Mouse (Mus musculus): ENCODE measurements around the gene Tmem230.

The Tmem230 gene

DNA sequence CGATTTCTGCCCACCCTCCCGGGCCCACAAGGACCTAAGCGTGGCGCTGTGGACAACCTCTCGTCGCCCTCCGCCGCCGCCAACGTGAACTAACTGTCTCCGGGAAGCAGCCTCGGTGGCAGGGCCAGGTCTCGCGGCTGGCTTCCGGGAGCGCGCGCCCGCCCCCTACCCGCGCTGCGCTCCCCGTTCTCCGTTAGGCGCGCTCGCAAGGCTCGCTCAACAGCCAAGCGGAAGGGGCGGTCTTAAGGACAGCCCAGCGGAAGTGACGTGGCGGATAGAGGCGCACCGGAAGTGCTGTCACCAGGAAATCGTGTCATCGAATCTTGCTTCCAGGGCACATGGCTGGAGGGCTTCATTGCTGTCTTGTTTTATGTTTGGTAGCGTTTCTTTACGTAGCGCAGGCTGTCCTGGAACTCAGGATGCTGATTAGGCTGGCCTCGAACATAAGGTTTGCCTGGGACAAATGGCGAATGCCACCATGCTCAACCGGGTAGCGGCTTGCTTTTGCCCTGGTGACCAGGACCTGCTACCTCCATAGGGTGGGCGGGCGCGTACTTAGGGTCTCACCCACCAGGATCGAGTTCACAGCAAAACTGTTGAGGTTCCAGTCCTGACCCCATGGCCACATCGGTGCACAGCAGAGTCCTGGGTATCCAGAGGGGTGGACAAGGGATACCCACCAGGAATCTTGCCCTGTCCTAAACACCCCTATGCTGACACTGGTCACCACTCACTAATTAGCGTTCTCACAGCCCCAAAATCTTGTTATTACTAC lies at the start of gene Tmem230:
TSS of gene Tmem230 (minus strand) at position 269 of the 775 bp plus-strand sequence.
- 6% methylated on average over 50 of the region's 50 CpGs for WGBS

DNA sequence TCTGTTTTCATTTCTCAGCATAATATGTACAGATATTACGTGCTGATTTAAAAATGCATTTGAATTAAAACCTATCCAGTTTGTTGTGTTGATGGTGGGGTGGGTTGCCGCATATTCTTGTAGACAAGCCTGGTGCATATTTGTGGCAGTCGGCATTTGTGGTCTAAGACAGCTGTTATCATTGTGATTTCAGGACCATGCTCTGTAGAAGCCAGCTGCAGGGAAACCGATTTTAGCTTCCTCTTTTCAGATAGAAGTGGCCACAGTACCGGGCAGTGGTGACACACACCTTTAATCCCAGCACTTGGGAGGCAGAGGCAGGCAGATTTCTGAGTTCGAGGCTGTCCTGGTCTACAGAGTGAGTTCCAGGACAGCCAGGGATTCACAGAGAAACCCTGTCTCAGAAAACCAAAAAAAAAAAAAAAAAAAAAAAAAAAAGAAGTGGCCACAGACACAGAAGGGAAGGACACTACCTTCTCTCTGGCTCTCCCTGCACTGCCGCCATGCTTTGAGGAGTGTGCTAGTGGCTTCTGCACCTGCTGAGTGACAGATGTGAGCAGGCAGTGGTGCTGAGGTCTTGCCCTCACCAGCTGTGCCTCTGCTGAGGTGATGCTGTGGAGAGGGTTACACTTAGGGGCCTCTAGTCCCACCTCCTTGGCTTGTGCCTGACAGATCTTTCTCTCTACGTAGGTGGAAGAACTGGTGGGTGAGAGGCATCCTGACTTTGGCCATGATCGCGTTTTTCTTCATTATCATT lies 46.3 kb upstream of the Tmem230 start:
- 77% methylated on average over 10 of the region's 10 CpGs for WGBS

DNA sequence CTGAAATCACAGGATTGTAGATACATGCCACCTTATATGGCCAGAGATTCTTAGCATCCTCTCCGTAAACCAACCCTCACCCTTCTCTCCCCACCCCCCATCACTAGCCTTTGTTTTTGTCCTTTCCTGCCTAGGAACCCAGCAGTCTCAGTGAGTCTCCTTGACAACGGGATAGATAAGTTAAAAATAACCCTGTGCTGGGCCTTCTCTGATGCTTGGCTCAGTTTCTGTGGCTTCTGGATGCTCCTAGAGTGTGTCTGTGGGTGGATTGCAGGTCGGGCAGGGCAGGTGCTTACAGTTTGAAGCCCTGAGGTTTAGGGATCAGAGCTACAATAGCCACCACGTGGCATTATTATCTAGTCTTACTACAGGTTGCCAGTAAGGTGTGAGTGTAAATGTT lies 44.5 kb upstream of the Tmem230 start:
- 8% methylated on average over 4 of the region's 4 CpGs for WGBS

DNA sequence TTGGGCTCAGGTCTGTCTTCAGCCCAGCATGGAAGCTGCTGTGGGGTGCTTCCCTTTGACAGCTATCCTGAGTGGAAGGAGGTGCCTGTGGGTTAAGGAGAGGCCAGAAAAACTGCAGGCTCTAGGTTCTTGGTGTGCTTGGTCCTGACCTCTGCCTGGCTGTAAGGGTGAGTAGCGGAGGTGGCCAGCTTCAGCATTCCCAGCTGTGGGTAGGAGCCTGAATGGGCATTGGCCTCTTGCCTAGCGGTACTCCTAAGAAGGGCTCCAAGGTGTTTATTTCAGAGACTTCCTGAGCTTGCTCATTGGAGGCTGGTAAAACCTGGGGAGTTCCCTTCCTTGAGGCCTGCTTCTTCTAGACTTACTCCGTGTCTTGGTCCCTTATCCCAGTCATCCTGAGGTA lies 43.7 kb upstream of the Tmem230 start:
- 52% methylated on average over 3 of the region's 3 CpGs for WGBS

GRCm38 (mm10) chr2:132290808-132291207 lies 43.2 kb upstream of the Tmem230 start:
- WGBS, result 37% methylated on average over 6 of the region's 6 CpGs

DNA sequence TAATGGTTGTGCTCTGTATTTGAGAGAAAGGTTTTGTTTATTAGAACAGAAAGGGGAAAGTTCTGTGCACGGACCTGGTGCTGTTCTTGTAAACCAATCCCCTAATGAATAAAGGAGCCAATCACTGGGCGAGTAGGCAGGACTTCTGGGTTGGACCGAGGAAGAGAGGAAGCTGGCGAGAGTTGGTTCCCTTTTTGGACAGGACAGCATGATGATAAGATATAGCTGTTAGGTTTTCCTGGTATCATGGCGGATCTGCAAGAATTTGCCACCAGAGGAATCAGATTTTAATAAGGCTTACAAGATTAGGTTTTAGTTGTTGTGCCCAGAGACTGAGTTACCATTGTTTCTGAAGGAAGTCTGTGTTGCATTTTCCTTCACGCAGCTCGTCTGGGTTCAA lies 41.6 kb upstream of the Tmem230 start:
- WGBS, result 66% methylated on average over 5 of the region's 7 CpGs

GRCm38 (mm10) chr2:132286376-132287076 lies 38.9 kb upstream of the Tmem230 start:
- 56% methylated on average over 9 of the region's 9 CpGs for WGBS

GRCm38 (mm10) chr2:132285722-132286121 lies 38.1 kb upstream of the Tmem230 start:
- 82% methylated on average over 5 of the region's 5 CpGs for WGBS

DNA sequence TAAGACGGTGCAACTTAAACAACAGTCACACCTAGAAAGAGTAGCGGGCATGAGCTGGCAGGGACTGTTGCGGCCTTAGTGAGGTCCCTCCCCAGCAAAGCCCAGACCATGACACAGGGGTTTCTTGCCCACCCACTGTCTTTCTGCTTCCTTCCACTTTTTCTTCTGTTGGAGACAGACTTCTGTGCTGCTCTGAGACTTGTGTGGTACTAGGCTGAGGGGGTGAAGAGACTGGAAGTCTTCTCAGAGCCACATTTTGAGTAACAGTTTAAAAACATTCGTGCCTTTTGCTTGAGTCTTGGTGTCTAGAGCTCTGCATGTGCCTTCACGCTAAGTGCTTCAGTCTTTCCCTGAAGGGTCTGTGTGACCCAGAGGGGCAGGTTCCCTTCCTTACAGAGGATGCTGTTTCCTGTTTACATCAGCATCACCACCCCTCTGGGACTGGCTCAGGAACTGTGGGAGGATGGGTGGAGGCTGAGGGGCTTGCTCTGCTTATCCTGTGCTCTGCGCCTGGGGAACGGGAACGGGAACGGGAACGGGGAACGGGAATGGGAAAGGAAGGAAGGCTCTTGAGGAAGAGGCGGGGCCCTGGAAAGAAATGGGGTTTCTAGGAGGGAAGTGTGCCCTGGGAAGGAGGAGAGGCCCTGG lies 37.0 kb upstream of the Tmem230 start:
- whole genome bisulfite sequencing, result 60% methylated on average over 12 of the region's 12 CpGs

DNA sequence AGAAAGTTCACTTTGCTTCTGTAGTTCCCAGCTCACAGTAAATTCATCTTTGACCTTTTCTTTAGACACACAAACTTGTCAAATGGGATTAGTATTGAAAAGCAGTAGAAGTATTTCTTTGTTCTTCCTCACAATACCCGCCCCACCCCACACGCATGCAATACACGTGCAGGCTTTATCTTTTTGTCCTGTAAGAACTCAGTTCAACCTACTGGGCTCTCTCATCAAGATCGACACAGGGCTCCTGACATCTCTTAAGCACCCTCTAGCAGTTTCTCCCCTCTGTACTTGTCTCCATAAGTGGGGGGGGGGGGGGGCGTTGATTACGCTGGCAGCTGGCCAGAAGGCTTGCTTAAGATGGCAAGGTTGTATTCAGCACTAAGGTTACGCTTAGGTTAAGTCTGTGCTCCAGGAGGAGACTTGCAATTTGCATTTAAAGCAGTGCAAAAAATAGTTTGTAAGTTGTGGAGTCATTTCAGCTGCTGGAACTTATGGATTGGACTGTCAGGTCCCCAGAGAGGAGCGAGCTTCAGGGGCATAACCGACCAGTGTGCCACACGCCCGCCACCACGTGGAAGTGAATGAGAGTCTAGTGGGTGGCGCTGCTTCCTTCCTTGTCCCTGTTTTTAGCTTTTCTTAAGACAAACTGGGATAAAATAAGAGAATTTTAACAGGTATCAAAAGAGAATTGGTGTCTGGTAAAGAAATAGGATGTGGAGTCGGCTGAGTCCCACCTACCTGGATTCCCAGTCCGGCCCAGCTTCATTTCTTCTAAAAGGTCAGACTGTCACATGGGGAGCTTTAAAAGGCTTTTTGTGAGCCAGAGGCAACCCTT lies 35.8 kb upstream of the Tmem230 start:
- 26% methylated on average over 15 of the region's 15 CpGs for WGBS

GRCm38 (mm10) chr2:132282453-132283174 lies 35.0 kb upstream of the Tmem230 start:
- 41% methylated on average over 12 of the region's 12 CpGs for whole genome bisulfite sequencing

DNA sequence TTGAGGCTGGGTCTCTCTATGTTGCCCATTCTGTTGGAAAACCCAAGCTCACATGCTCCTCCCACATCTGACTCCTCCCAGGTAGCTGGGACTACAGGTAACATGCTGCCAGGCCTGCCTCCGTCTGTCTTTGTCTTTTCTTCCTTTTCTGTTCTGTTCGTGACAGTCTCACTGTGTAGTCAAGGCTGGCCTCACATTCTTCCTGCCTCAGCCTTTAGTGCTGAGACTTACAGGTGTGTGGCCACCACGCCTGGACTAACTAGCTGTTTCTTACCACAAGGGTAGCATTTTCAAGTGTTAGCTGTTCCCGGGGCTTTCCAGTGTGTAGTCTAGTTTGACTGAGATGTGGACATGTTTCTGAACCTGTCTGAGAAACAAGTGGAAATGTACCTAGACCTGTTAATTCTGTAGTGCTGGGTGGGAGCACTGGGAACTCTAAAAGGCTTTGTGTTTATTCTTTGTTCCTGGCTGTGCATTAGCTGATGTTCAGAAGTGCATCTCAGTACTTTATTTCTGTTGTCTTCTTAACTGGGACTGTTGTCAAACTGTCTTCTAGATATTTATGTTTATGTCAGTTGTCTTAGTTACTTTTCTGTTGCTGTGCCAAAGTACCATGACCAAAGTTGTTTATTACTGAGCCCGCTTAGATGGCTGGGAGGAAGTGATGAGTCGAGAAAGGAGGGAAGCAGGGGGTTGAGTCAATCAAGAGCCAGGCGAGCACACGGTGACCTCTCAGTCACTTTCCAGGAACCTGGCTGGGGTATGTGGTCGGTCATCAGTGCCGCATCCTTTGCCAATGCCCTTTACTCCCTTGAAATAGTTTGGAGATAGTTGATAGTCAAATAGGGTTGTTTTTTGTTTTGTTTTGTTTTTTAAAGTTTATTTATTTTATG lies 34.2 kb upstream of the Tmem230 start:
- WGBS, result 60% methylated on average over 10 of the region's 10 CpGs

DNA sequence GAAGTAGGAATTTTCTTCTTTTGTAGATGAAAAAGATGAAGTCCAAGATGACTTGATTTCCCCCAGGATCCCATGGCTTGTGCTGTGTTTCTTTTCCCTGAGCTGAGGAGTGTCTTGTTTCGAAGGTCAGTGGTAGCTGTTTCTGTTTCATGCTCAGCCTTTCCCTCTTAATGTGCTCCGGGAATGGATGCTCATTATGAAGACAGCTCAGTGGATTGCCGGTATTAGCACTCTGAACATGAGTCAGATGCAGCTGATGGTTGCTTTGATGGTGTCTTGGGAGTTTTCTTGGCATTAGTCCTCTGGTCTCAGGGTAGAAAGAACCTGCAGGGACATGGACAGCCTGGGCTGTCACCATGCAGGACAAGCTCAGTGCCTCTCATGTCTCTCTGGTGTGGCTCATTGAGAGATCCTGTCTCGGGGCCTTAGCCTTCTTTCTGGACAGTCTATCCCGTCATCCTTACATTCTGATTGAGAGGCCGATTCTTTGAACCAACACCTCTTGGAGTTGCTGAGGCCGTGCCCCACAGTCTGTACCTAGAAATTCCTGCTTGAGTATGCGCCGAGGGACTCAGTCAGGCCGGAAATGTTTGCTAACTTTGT lies 33.0 kb upstream of the Tmem230 start:
- 85% methylated on average over 10 of the region's 10 CpGs for WGBS

GRCm38 (mm10) chr2:132279978-132280377 lies 32.4 kb upstream of the Tmem230 start:
- WGBS, result 62% methylated on average over 4 of the region's 4 CpGs

- 59% methylated on average over 3 of the region's 3 CpGs for WGBS
Measured at GRCm38 (mm10) chr2:132279336-132279882, 31.8 kb upstream of the Tmem230 start.

- 62% methylated on average over 8 of the region's 8 CpGs for WGBS
Measured at GRCm38 (mm10) chr2:132278273-132278853, 30.8 kb upstream of the Tmem230 start.

DNA sequence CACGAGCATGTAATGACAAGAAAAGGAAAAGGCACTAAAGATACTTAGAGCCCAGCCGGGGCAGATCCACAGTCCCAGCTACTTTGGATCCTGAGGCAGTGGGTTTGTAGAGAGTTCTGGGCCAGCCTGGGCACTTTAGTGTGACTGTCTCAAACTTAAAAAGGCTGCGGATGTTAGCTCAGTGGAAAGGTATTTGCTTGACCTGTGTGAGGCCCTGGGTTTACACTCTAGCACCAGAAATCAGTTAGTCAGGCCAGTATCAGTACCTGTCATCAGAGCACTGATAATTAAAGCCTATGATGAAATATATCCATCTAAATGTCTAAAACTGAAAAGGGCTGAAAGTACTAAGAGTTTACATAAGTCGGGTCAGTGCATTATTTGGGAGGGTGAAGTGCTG lies 28.6 kb upstream of the Tmem230 start:
- WGBS, result 85% methylated on average over 4 of the region's 4 CpGs

DNA sequence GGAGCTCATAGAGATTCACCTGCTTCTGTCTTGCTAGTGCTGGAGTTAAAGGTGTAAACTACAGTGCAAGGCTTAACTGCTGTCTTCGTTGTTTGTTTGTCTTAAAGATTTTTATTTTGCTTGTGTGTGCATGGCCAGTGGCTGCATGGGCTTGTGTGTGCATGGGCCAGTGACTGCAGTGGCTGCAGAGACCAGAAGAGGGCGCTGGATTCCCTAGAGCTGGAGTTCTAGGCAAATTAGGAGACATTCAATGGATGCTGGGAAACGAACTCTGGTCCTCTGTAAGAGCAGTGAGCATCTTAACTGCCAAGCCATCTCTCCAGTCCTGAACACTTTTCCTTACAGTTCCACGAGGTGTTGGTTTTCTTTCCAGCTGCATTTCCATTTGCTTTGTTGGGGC lies 27.9 kb upstream of the Tmem230 start:
- 72% methylated on average over 4 of the region's 4 CpGs for WGBS

Data from cerebral cortex, adult 2 months (tissue).